Mouse (Mus musculus) myocyte (in vitro differentiated cells): ENCODE results near the gene 1700013G24Rik. TPM values are rescaled to one million over a fixed set of nuclear protein-coding genes. Genes with fewer than 3 reads are reported as not detected.

ENCODE experiments used
- H3K27me3 ChIP-seq: one replicate; pipeline ENCODE4 v1.6.1; 2011; ENCODE audit not compliant: control insufficient read depth, insufficient read depth, insufficient read length
- H3K36me3 ChIP-seq: one replicate; pipeline ENCODE4 v1.6.1; 2011; ENCODE audit not compliant: control insufficient read depth, insufficient read depth
- H3K4me2 ChIP-seq: one replicate; pipeline ENCODE4 v1.6.1; 2011; ENCODE audit warnings: low read depth, control low read depth
- H3K4me3 ChIP-seq: one replicate; pipeline ENCODE4 v1.5.1; 2011; ENCODE audit warnings: mild to moderate bottlenecking, control low read depth, moderate library complexity
- H3K79me2 ChIP-seq: one replicate; pipeline ENCODE4 v1.6.1; 2011; ENCODE audit not compliant: control insufficient read depth, insufficient read depth
- H3ac ChIP-seq: one replicate; pipeline ENCODE4 v1.6.1; 2011; ENCODE audit not compliant: control insufficient read depth, insufficient read length
- MYOG ChIP-seq, 3 experiments: IDR thresholded peaks; one replicate each; pipeline ENCODE4 v1.6.1; 2011; ENCODE audit warnings: control low read depth in 2 of 3, low read depth in 2 of 3, mild to moderate bottlenecking in 2 of 3; ENCODE audit not compliant: insufficient read length in 2 of 3, control insufficient read depth in 1 of 3, insufficient read depth in 1 of 3
- SRF ChIP-seq: IDR thresholded peaks from one replicate; pipeline ENCODE4 v1.6.1; 2011; ENCODE audit warnings: low read depth; ENCODE audit not compliant: control insufficient read depth, insufficient read length
- polyA plus RNA-seq: library from polyadenylated mRNA; unstranded; fragments of >200 nt; fragmentation: generic; extraction: Trizol; gene quantifications from one replicate; pipeline ENCODE4 v1.2.1, GENCODE M21; 2012; ENCODE audit warnings: missing spikeins

The 1700013G24Rik gene
- polyA plus RNA-seq, 1 experiment, result 0.55 TPM

GRCm38 (mm10) chr4:137503509-137503971, 50.5 kb downstream of the 1700013G24Rik start:
- Histone ChIP-seq H3K79me2 (peaks cover 43% of the 10 kb centered on the region), H3K4me3 (no peak overlapping the region), H3K27me3 (no peaks in the 10 kb centered on the region), H3K4me2 (no peak overlapping the region), H3ac (no peak overlapping the region), H3K36me3 (peaks cover 24% of the 10 kb centered on the region)
- TF ChIP-seq SRF (no peak), MYOG (IDR thresholded peaks at IDR 0.05; ENCODE audit: control insufficient read depth in 1 of 3, insufficient read depth in 1 of 3, insufficient read length in 2 of 3, low read depth in 2 of 3) (no peak)

Other genes starting within 250 kb of the 1700013G24Rik start
- 5.2 TPM for gene Wnt4, start 175.8 kb upstream of the 1700013G24Rik start, polyA plus RNA-seq
- gene Cdc42, start 95.6 kb upstream of the 1700013G24Rik start, polyA plus RNA-seq, result 298 TPM
- gene Cela3a, start 43.5 kb upstream of the 1700013G24Rik start, polyA plus RNA-seq, result 0.14 TPM
- gene Cela3b, start 22.7 kb upstream of the 1700013G24Rik start, polyA plus RNA-seq, result 0.38 TPM
- 209 TPM for gene Hspg2, start 15.5 kb downstream of the 1700013G24Rik start, polyA plus RNA-seq
- gene Ldlrad2, start 121.3 kb downstream of the 1700013G24Rik start, polyA plus RNA-seq, result not detected
- 14.2 TPM for gene Usp48, start 140.5 kb downstream of the 1700013G24Rik start, polyA plus RNA-seq
- 1.3 TPM for gene Rap1gap, start 211.4 kb downstream of the 1700013G24Rik start, polyA plus RNA-seq